Mouse (Mus musculus): ENCODE data around the gene Tnfrsf25. TPM values are rescaled to one million over a fixed set of nuclear protein-coding genes. Genes with fewer than 3 reads are reported as not detected.

Tnfrsf25 gene
- polyA plus RNA-seq, 1 experiment, result 3.8 TPM

- H3K4me1 ChIP-seq (ENCODE audit: control insufficient read depth, insufficient read depth, insufficient read length, low read length), result peaks cover 31% of the 10 kb centered on the region
- H3K27me3 ChIP-seq (ENCODE audit: control insufficient read depth, insufficient read depth, low read length), result no peaks in the 10 kb centered on the region; the same call in 1 of the 2 replicates
- peak overlapping the region; percentile 78 for H3K4me3 ChIP-seq (ENCODE audit: low read depth, low read length)
- peak; percentile 35; the same call in 1 of the 2 replicates for TF ChIP-seq POLR2A (IDR thresholded peaks at IDR 0.05; ENCODE audit: low read depth, low read length)
- no peak for TF ChIP-seq CTCF (IDR thresholded peaks at IDR 0.05; ENCODE audit: extremely low read depth, insufficient read length, insufficient replicate concordance, low read depth, low read length)
- 35% methylated on average over 5 of the region's 5 CpGs for WGBS
- H3K27ac ChIP-seq (ENCODE audit: insufficient read depth, low read depth, low read length), result peak overlapping the region; percentile 83
- H3K36me3 ChIP-seq (ENCODE audit: control insufficient read depth, insufficient read depth, low read length), result peaks cover 9% of the 10 kb centered on the region
These were observed 13.1 kb downstream of the Tnfrsf25 start for GRCm38 (mm10) chr4:152128784-152129183.

- Histone ChIP-seq H3K36me3 (ENCODE audit: control insufficient read depth, insufficient read depth, low read length) (peaks cover 9% of the 10 kb centered on the region), H3K4me1 (ENCODE audit: control insufficient read depth, insufficient read depth, insufficient read length, low read length) (peaks cover 33% of the 10 kb centered on the region), H3K27ac (ENCODE audit: insufficient read depth, low read depth, low read length) (peak overlapping the region; percentile 74), H3K4me3 (ENCODE audit: low read depth, low read length) (peak overlapping the region; percentile 78), H3K27me3 (ENCODE audit: control insufficient read depth, insufficient read depth, low read length) (no peaks in the 10 kb centered on the region; the same call in 1 of the 2 replicates)
- TF ChIP-seq POLR2A (IDR thresholded peaks at IDR 0.05; ENCODE audit: low read depth, low read length), result no peak
- no peak for TF ChIP-seq CTCF (IDR thresholded peaks at IDR 0.05; ENCODE audit: extremely low read depth, insufficient read length, insufficient replicate concordance, low read depth, low read length)
- WGBS, result 62% methylated on average over 13 of the region's 13 CpGs
These were observed 13.7 kb downstream of the Tnfrsf25 start for GRCm38 (mm10) chr4:152129395-152129930.

GRCm38 (mm10) chr4:152130771-152131653 is 15.3 kb downstream of the Tnfrsf25 start:
- WGBS, result under 1% methylated on average over 81 of the region's 85 CpGs
- Histone ChIP-seq H3K27ac (ENCODE audit: insufficient read depth, low read depth, low read length) (peak overlapping the region; percentile 79), H3K4me1 (ENCODE audit: control insufficient read depth, insufficient read depth, insufficient read length, low read length) (peaks cover 35% of the 10 kb centered on the region), H3K4me3 (ENCODE audit: low read depth, low read length) (peak overlapping the region; percentile 78), H3K27me3 (ENCODE audit: control insufficient read depth, insufficient read depth, low read length) (no peaks in the 10 kb centered on the region; the same call in 1 of the 2 replicates), H3K36me3 (ENCODE audit: control insufficient read depth, insufficient read depth, low read length) (peaks cover under 1% of the 10 kb centered on the region)
- peak; percentile 23; the same call in 1 of the 2 replicates for TF ChIP-seq POLR2A (IDR thresholded peaks at IDR 0.05; ENCODE audit: low read depth, low read length)
- peak; percentile 66 for TF ChIP-seq CTCF (IDR thresholded peaks at IDR 0.05; ENCODE audit: extremely low read depth, insufficient read length, insufficient replicate concordance, low read depth, low read length)

DNA sequence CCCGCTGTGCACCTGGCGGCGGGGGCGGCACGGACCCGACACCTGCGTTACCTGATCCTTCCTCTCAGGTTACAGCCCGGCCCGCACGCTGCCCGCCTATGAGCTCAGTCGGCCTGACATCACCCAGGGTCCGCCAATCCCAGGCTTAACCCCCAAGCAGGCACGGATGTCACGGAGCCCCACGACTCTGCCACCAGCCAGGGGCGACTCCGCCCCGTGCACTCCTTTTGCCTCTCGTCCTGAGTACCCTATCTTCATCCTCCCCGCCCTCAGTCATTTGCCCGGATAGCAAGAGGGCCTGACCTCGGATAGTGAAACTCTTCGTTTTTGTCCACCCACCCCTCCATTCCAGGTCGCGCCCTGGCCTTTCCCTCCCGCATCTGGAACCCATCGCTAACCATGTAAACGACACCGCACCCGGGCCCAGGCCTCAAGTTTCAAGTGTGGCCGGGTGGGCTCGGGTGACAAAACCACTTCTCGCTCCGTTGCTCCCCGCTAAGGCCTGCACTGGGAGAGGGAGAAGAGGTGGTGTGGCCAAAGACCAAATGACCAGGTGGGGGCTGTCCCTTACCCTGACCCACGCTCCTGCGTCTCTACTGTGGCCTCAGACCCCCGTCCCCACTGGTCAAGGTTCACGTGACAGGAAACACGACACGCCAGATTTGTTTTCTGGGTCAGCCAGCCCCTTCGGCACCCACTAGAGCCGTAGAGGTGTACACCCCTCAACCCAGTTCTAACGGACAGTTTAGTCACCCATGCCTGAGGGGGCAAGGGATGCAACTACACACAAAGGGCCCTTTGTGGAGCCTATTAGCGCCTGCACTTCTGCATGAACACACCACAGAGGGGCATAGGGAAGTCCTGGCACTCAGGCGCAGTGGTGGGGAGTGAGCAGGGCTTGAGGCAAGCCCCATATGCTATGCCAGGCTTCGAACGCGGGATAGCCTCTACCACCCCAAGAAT is 16.4 kb downstream of the Tnfrsf25 start:
- H3K4me1 ChIP-seq (ENCODE audit: control insufficient read depth, insufficient read depth, insufficient read length, low read length), result peaks cover 42% of the 10 kb centered on the region
- WGBS, result 16% methylated on average over 50 of the region's 50 CpGs
- TF ChIP-seq POLR2A (IDR thresholded peaks at IDR 0.05; ENCODE audit: low read depth, low read length), result no peak
- no peak for TF ChIP-seq CTCF (IDR thresholded peaks at IDR 0.05; ENCODE audit: extremely low read depth, insufficient read length, insufficient replicate concordance, low read depth, low read length)
- no peaks in the 10 kb centered on the region for H3K36me3 ChIP-seq (ENCODE audit: control insufficient read depth, insufficient read depth, low read length)
- peak overlapping the region; percentile 78 for H3K4me3 ChIP-seq (ENCODE audit: low read depth, low read length)
- no peaks in the 10 kb centered on the region; the same call in 1 of the 2 replicates for H3K27me3 ChIP-seq (ENCODE audit: control insufficient read depth, insufficient read depth, low read length)
- H3K27ac ChIP-seq (ENCODE audit: insufficient read depth, low read depth, low read length), result peak overlapping the region; percentile 79

DNA sequence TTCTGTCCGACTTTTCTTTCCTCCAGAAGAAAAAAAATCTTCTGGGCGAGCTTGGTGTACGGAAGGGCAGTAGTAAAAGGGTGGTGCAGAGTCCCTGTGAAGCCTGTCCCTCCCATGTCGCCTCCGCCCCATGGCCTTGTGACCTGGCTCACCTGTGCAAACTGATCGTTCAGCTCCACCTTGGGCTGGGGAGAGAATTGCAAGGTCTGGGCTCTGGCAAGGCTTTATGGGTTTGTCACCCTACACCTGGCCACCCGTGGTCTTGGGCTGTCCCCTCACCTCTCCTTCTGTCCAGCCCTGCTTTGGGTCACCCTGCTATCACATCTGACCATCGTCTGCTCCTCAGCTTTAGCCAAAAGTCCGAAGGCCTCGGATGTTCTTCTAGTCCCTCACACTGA is 17.0 kb downstream of the Tnfrsf25 start:
- Histone ChIP-seq H3K27me3 (ENCODE audit: control insufficient read depth, insufficient read depth, low read length) (no peaks in the 10 kb centered on the region; the same call in 1 of the 2 replicates), H3K36me3 (ENCODE audit: control insufficient read depth, insufficient read depth, low read length) (no peaks in the 10 kb centered on the region), H3K4me1 (ENCODE audit: control insufficient read depth, insufficient read depth, insufficient read length, low read length) (peaks cover 43% of the 10 kb centered on the region), H3K27ac (ENCODE audit: insufficient read depth, low read depth, low read length) (peak overlapping the region; percentile 79), H3K4me3 (ENCODE audit: low read depth, low read length) (peak overlapping the region; percentile 78)
- TF ChIP-seq POLR2A (IDR thresholded peaks at IDR 0.05; ENCODE audit: low read depth, low read length), result no peak
- peak; percentile 22; the same call in 1 of the 2 replicates for TF ChIP-seq CTCF (IDR thresholded peaks at IDR 0.05; ENCODE audit: extremely low read depth, insufficient read length, insufficient replicate concordance, low read depth, low read length)
- 35% methylated on average over 10 of the region's 10 CpGs for WGBS

- no peak overlapping the region for H3K27ac ChIP-seq (ENCODE audit: insufficient read depth, low read depth, low read length)
- no peak overlapping the region for H3K4me3 ChIP-seq (ENCODE audit: low read depth, low read length)
- H3K27me3 ChIP-seq (ENCODE audit: control insufficient read depth, insufficient read depth, low read length), result no peaks in the 10 kb centered on the region; the same call in 1 of the 2 replicates
- 75% methylated on average over 5 of the region's 5 CpGs for WGBS
- TF ChIP-seq POLR2A (IDR thresholded peaks at IDR 0.05; ENCODE audit: low read depth, low read length), result no peak
- no peak for TF ChIP-seq CTCF (IDR thresholded peaks at IDR 0.05; ENCODE audit: extremely low read depth, insufficient read length, insufficient replicate concordance, low read depth, low read length)
- peaks cover 45% of the 10 kb centered on the region for H3K4me1 ChIP-seq (ENCODE audit: control insufficient read depth, insufficient read depth, insufficient read length, low read length)
- no peaks in the 10 kb centered on the region for H3K36me3 ChIP-seq (ENCODE audit: control insufficient read depth, insufficient read depth, low read length)
These were observed 17.5 kb downstream of the Tnfrsf25 start for GRCm38 (mm10) chr4:152133213-152133612.
